Mouse (Mus musculus): ENCODE results near the gene Prkar1b. TPM values are rescaled to one million over a fixed set of nuclear protein-coding genes. Genes with fewer than 3 reads are reported as not detected.

Prkar1b gene
- total RNA-seq, 2 experiments from 2014 or later: 375 to 428 TPM

DNA sequence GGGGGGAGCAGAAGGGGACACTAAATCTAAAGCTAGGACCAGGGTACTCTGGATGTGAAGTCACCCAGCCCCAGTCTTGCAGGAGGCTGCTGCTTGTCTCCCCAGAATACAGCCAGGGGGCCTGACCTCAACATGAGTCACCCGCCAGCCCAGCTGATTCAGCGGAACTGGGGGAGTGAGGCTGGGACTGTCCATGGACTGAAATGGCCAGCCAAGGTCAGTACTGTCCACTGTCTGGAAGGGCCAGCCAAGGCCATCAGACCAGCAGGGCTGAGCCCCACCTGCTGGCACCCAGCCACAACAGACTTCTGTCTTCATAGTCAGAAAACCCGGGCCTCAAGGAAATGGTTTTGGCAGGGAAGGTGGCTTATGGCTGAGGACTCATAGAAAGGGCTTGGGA lies 134.7 kb downstream of the Prkar1b start:
- no peak for DNase-seq (ENCODE audit: extremely low spot score in 1 of 2, low spot score in 1 of 2)

DNA sequence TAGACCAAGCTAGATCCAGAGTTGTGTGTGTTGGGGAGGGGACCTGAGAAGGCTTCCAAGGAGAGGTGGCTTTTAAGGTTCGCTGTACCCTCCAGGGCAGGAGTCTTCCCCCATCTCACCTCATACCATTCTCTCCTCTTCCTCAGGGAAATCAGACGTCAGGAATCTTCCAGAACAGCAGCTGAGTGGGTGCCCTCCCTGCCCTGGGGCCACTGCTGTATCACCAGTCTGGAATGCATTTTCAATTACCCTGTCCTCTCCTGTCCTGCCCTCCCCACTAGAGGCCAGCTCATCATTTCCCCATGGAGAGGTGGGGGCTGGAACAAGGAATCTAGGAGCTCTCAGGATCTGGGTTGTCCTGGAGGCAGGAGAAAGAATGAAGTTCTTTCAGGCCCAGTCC lies 139.2 kb downstream of the Prkar1b start:
- DNase-seq (ENCODE audit: extremely low spot score in 1 of 2, low spot score in 1 of 2): no peak

- no peak for DNase-seq (ENCODE audit: extremely low spot score in 1 of 2, low spot score in 1 of 2)
These were observed 142.5 kb downstream of the Prkar1b start for GRCm38 (mm10) chr5:139007141-139007775.

- no peak for DNase-seq (ENCODE audit: extremely low spot score in 1 of 2, low spot score in 1 of 2)
These were observed 145.2 kb downstream of the Prkar1b start for GRCm38 (mm10) chr5:139004588-139004987.

DNA sequence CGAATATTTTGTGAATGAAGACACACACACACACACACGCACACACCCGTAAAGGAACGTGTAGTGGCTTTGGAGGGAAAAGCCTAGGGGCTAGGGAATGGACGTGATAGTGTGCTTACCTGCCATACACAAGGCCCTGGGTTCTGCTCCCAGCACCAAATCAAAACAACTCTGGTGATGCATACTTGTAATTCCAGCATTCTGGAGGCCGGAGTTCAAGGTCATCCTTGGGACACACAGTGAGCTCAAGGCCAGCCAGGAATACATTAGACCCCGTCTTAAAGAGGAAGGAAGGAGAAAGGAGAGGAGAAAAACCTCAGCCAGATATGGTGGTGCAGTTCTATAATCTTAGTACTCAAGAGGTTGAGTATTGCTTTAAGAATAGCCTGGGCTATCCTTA lies 150.1 kb downstream of the Prkar1b start:
- DNase-seq (ENCODE audit: extremely low spot score in 1 of 2, low spot score in 1 of 2): no peak

DNA sequence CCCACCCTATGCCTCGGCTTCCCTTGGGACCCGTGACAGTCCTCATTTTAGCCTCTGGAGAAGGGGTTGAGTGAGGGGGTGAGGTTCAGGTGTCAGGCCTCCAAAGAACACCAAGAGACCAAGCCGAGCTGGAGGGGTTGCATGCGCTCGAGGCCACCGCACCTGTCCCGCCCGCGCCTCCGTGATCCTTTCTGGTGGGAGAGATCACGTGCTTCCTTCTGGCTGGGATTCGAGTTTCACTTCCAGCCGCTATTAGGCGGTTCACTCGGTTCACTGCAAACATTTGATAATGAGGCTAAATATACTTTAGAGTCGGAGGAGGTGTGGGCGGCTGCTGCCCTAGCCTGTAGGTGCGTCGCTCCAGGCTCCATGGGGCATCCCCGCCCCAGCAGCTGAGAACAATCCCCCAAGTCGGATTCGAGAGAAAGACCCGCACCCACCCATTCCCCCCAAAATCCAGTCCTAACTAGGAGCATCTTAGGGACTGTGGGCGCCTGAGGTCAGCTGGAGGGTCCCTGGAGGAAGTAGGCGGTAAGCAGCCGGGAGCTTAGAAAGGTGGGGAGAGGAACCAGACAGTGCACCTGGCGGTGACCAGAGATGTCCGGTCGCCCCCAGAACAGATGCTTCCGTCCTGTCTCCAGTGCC lies 151.7 kb downstream of the Prkar1b start:
- DNase-seq (ENCODE audit: extremely low spot score in 1 of 2, low spot score in 1 of 2): peak in 1 of 2 experiments; percentile 22

- DNase-seq (ENCODE audit: extremely low spot score in 1 of 2, low spot score in 1 of 2): peak; percentile 35 to 50
These were observed 152.5 kb downstream of the Prkar1b start, which contains the start of gene Pdgfa for GRCm38 (mm10) chr5:138997171-138997788. Gene Pdgfa (minus strand): TSS chr5:138997370.

- DNase-seq (ENCODE audit: extremely low spot score in 1 of 2, low spot score in 1 of 2): peak in 1 of 2 experiments; percentile 38
These were observed 153.3 kb downstream of the Prkar1b start for GRCm38 (mm10) chr5:138996322-138997073.

- peak; percentile 35 to 60 for DNase-seq (ENCODE audit: extremely low spot score in 1 of 2, low spot score in 1 of 2)
These were observed 154.0 kb downstream of the Prkar1b start for GRCm38 (mm10) chr5:138995721-138996311.

- peak; percentile 58 to 74 for DNase-seq (ENCODE audit: extremely low spot score in 1 of 2, low spot score in 1 of 2)
These were observed 154.7 kb downstream of the Prkar1b start for GRCm38 (mm10) chr5:138994786-138995720.

- DNase-seq (ENCODE audit: extremely low spot score in 1 of 2, low spot score in 1 of 2): peak in 1 of 2 experiments; percentile 27
These were observed 155.6 kb downstream of the Prkar1b start for GRCm38 (mm10) chr5:138994108-138994785.

DNA sequence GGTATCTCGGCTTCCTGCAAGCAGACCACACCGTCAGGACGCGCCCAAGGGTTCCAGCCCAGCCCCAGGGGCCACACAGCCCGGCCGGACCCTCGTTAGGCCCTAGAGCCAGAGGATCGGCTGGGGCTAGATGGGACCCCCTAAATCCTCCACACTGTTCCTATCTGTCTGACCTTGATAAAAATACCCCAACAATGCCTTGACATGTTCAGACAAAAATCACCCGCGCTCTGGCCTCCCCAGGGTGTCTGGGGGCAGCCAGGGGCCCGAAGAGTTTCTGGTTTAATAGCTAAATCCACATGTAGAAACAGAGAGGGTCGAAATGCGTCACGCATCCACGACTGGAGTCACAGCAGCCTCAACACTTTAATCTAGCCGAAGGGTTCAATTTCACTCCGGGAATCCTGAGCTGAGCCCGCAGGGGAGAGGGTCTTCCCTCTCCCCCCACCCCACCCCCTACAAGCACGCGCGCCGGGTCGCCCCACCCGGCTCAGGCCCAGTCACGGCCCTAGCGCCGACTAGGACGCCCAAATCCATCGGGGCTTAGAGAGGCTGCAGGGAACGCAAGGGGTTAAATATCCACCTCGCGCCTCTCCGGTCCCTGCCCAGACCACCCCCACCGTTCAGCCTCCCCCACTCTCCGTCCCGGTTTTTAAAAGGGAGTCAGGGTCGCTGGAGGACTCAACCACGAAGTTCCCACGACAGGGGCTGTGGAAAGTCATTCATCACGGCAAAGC lies 156.3 kb downstream of the Prkar1b start:
- DNase-seq (ENCODE audit: extremely low spot score in 1 of 2, low spot score in 1 of 2): no peak

- DNase-seq (ENCODE audit: extremely low spot score in 1 of 2, low spot score in 1 of 2): no peak
These were observed 157.0 kb downstream of the Prkar1b start for GRCm38 (mm10) chr5:138992611-138993370.

GRCm38 (mm10) chr5:138991734-138992133 lies 158.1 kb downstream of the Prkar1b start:
- no peak for DNase-seq (ENCODE audit: extremely low spot score in 1 of 2, low spot score in 1 of 2)

GRCm38 (mm10) chr5:138990659-138991380 lies 159.0 kb downstream of the Prkar1b start:
- DNase-seq (ENCODE audit: extremely low spot score in 1 of 2, low spot score in 1 of 2): no peak

DNA sequence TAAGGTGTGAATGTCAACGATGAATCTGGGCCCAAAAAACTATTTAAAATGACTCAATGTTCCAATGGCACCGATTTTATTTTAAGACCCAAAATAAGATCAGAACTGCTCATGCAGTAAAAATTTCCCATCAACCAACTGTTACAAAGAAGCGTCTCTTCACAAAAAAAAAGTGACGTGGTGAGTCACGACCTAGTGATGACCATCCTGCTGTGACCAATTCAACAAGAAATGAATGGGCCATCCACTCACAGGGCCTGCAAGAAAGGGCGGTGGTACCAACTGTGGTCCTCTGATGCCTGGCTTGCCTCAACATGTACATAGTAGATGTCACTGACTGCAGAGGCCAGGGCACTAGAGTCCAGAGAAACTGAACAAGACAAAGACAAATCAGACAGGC lies 160.2 kb downstream of the Prkar1b start:
- DNase-seq (ENCODE audit: extremely low spot score in 1 of 2, low spot score in 1 of 2): no peak

DNA sequence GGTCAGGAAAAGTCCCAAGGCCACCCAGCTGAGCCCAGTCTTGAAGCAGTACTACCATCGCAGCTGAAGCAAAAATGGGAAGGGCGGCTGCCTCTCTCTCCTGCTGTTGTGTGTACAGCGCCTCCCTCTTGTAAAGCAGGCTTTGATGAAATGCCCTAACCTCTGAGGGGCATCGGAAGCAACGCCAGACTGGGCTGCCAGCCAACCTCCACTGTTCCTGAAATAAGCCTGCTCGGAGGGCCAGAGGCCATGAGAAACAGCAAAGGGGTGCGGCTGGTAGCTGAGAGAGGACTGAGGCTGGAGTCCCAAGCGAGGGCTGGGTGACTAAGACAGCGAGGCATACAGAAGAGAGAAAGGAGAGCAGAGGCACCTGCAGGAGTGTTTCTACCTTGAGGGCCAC lies 161.0 kb downstream of the Prkar1b start:
- no peak for DNase-seq (ENCODE audit: extremely low spot score in 1 of 2, low spot score in 1 of 2)

Data from layer of hippocampus, postnatal 25 days (tissue).